Comparison of ENCODE assay signal across 30 mouse cellular contexts in the genomic region with DNA sequence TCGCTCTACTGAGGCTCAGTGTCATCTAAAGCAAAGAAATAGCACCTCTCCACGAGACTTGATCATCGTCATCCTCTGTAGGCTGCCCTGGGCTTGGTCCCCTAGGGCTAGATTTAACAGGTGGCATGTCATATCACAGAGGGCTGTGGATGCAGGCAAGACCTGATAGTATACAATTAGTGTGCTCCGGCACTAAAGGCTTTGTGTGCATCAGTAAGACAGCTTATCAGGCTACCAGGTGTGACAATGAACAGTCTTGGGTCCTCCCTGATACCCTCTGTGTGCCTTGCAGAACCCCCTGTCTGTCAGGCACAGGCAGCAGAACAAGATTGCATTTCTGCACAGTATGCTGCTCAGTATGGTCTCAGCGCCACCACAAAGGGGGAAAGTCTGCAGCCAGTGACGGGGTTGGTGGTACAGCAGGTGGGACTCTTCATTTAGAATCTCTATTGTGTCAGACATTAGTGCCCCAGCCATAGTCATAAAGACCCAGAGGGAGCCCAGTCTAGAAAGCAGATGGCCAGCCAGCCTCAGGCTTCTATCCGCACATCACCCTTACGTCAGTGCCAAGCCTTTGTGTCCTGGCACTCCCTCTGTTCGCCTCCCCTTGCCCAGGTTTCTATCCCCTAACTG.
DNase-seq lines count a peak whose midpoint lies in the region; ATAC-seq and TF ChIP-seq lines count a peak whose summit lies in the region.
"Had no signal": no experiment of that assay in that cellular context is flagged by ENCODE, and none has a peak within 500 bp of the region (broad histone marks: within the 10 kb centered on the region; RNA-seq: fewer than 3 reads in every experiment).

No protein-coding gene starts in this region.

- TF ChIP-seq CTCF in brain, embryonic 14.5 days (IDR thresholded peaks at IDR 0.05; ENCODE audit: borderline replicate concordance, extremely low read depth, insufficient read depth, insufficient read length), result no peak
- TF ChIP-seq CTCF in forebrain, postnatal 0 days (IDR thresholded peaks at IDR 0.05; ENCODE audit: low read depth), result no peak

- TF ChIP-seq POLR2A in brain, embryonic 14.5 days (IDR thresholded peaks at IDR 0.05; ENCODE audit: borderline replicate concordance, extremely low read depth, insufficient read depth, insufficient read length, poor library complexity, severe bottlenecking), result no peak

- intact Hi-C loops in left cerebral cortex, postnatal 4 days (cut with DNase I), result no loop called here
- intact Hi-C loops in left cerebral cortex, postnatal 36 days (cut with DNase I), result no loop called here

- peaks cover 8% of the 10 kb centered on the region for H3K4me1 ChIP-seq in forebrain, embryonic 12.5 days
- H3K4me1 ChIP-seq in forebrain, embryonic 11.5 days (replicated peaks; ENCODE audit: control insufficient read depth, insufficient read depth, low read length), result no peaks in the 10 kb centered on the region
- H3K4me1 ChIP-seq in forebrain, postnatal 0 days (ENCODE audit: insufficient read depth), result no peaks in the 10 kb centered on the region
- H3K4me1 ChIP-seq: liver, embryonic 13.5 days had no signal

- H3K27ac ChIP-seq in forebrain, embryonic 12.5 days, result no peak overlapping the region
- H3K27ac ChIP-seq in forebrain, embryonic 11.5 days (ENCODE audit: low read depth, low read length), result no peak overlapping the region
- H3K27ac ChIP-seq in forebrain, postnatal 0 days (ENCODE audit: low read depth, low read length), result no peak overlapping the region
- H3K27ac ChIP-seq: layer of hippocampus, adult 2 months; limb, embryonic 10.5 days; limb, embryonic 15.5 days; liver, embryonic 13.5 days; macrophage; stomach, postnatal 0 days had no signal

- H3K4me3 ChIP-seq in forebrain, embryonic 12.5 days (replicated peaks), result no peak overlapping the region
- no peak overlapping the region for H3K4me3 ChIP-seq in forebrain, embryonic 11.5 days (ENCODE audit: low read depth, low read length)
- H3K4me3 ChIP-seq in forebrain, postnatal 0 days (ENCODE audit: low read depth, low read length), result no peak overlapping the region
- H3K4me3 ChIP-seq: erythroblast, embryonic 14.5 days; layer of hippocampus, adult 2 months; limb, embryonic 10.5 days; limb, embryonic 15.5 days; liver, embryonic 13.5 days had no signal

- DNase-seq in forebrain, embryonic 11.5 days (ENCODE audit: low spot score), result no peak
- peak; percentile 48 for DNase-seq in left cerebral cortex, postnatal 4 days
- DNase-seq in left cerebral cortex, adult 18-20 months (ENCODE audit: low spot score in 2 of 2), result no peak
- peak; percentile 73 for DNase-seq in brain, embryonic 14.5 days (ENCODE audit: low read depth)
- no peak for DNase-seq in forebrain, postnatal 0 days
- no peak for DNase-seq in left cerebral cortex, postnatal 36 days (ENCODE audit: low spot score in 2 of 2)
- DNase-seq: adrenal gland, postnatal 10 days; cerebellum, adult 11-12 months; gastrocnemius, postnatal 25 days; heart, adult 18-20 months; heart, postnatal 4 days; kidney, adult 18-20 months; kidney, postnatal 36 days; liver, embryonic 13.5 days; lung, adult 18-20 months; right cerebral cortex, adult 18-20 months; spleen, adult 18-20 months; thymus, adult 18-20 months; thymus, postnatal 36 days had no signal

- H3K4me2 ChIP-seq in forebrain, embryonic 12.5 days, result no peak overlapping the region
- no peak overlapping the region for H3K4me2 ChIP-seq in forebrain, embryonic 11.5 days (ENCODE audit: low read depth, low read length, severe bottlenecking)
- no peak overlapping the region for H3K4me2 ChIP-seq in forebrain, postnatal 0 days (ENCODE audit: low read depth)
- H3K4me2 ChIP-seq: heart, embryonic 11.5 days; limb, embryonic 15.5 days; liver, embryonic 13.5 days had no signal

- H3K27me3 ChIP-seq in forebrain, embryonic 12.5 days, result no peaks in the 10 kb centered on the region
- no peaks in the 10 kb centered on the region for H3K27me3 ChIP-seq in forebrain, embryonic 11.5 days (ENCODE audit: control insufficient read depth, insufficient read depth, low read length)
- no peaks in the 10 kb centered on the region for H3K27me3 ChIP-seq in forebrain, postnatal 0 days (ENCODE audit: insufficient read depth, low read length)
- H3K27me3 ChIP-seq: limb, embryonic 15.5 days; liver, embryonic 13.5 days had no signal

- no peaks in the 10 kb centered on the region; the same call in 1 of the 2 replicates for H3K36me3 ChIP-seq in forebrain, embryonic 12.5 days (replicated peaks)
- no peaks in the 10 kb centered on the region for H3K36me3 ChIP-seq in forebrain, embryonic 11.5 days (ENCODE audit: control insufficient read depth, insufficient read depth, low read length)
- H3K36me3 ChIP-seq in forebrain, postnatal 0 days (ENCODE audit: insufficient read depth), result no peaks in the 10 kb centered on the region
- H3K36me3 ChIP-seq: G1E; limb, embryonic 10.5 days; limb, embryonic 15.5 days; liver, embryonic 13.5 days had no signal

- 0 out of 2 replicates have a peak, but pooled peaks have one; percentile 27 for ATAC-seq in forebrain, embryonic 12.5 days (ENCODE audit: low FRiP score)
- no peak for ATAC-seq in forebrain, embryonic 11.5 days (replicated peaks; ENCODE audit: low FRiP score)
- ATAC-seq in forebrain, postnatal 0 days, result peak; percentile 47
- no peak for ATAC-seq in megakaryocyte, adult 5-6 weeks (ENCODE audit: poor library complexity, severe bottlenecking)
- ATAC-seq: lung, postnatal 0 days had no signal

- H3K9me3 ChIP-seq in forebrain, embryonic 12.5 days, result no peaks in the 10 kb centered on the region
- H3K9me3 ChIP-seq in forebrain, embryonic 11.5 days (ENCODE audit: control insufficient read depth, low read length), result no peaks in the 10 kb centered on the region
- no peaks in the 10 kb centered on the region for H3K9me3 ChIP-seq in forebrain, postnatal 0 days (ENCODE audit: low read length)
- H3K9me3 ChIP-seq: limb, embryonic 10.5 days; limb, embryonic 15.5 days; liver, embryonic 13.5 days had no signal

- no peak overlapping the region for H3K9ac ChIP-seq in forebrain, embryonic 12.5 days
- no peak overlapping the region for H3K9ac ChIP-seq in forebrain, embryonic 11.5 days (ENCODE audit: low read length)
- no peak overlapping the region for H3K9ac ChIP-seq in forebrain, postnatal 0 days
- H3K9ac ChIP-seq: limb, embryonic 15.5 days; liver, embryonic 13.5 days had no signal

- 74% methylated on average over 9 of the region's 9 CpGs for WGBS in forebrain, embryonic 12.5 days
- WGBS in forebrain, embryonic 11.5 days, result 86% methylated on average over 9 of the region's 9 CpGs
- 58% methylated on average over 9 of the region's 9 CpGs for WGBS in forebrain, postnatal 0 days

Comparison
In these comparisons a context has a peak if more than half of its experiments do, and no peak if none do; other contexts are left out.
1. ATAC-seq: peak in forebrain, embryonic 12.5 days (single experiment) and forebrain, postnatal 0 days (single experiment); none in forebrain, embryonic 11.5 days (single experiment) and megakaryocyte, adult 5-6 weeks (single experiment).
2. DNase-seq: peak in left cerebral cortex, postnatal 4 days (single experiment) and brain, embryonic 14.5 days (single experiment); none in forebrain, embryonic 11.5 days (single experiment), left cerebral cortex, adult 18-20 months (0 of 2), forebrain, postnatal 0 days (single experiment) and left cerebral cortex, postnatal 36 days (0 of 2).